Mouse (Mus musculus) heart, adult 9 months (tissue): ENCODE measurements around the gene Tcta.

Experiments used
- DNase-seq, 2 experiments: peaks; one replicate each; pipeline ENCODE4 v3.0.0; 2022; ENCODE audit warnings: low spot score in 2 of 2

The Tcta gene

DNA sequence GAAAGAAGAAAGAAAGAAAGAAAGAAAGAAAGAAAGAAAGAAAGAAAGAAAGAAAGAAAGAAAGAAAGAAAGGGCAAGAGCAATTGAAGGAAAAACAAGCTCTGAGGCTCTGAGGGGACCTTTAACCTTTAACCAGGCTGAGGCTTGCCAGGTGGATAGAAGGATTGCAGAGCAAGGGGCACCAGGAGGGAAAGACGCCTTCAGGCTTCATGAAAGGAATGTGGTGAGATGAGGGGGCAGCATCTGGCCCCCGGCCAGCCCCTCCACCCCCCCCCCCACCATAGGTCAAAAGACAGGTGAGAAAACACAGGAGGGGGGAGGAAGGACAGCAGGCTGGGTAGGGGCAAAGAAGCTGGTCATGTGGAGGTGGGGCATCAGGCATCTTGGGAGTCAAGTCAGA is 34.0 kb downstream of the Tcta start:
- no peak for DNase-seq

- DNase-seq: peak in 1 of 2 experiments; percentile 20
These were observed 37.3 kb downstream of the Tcta start for GRCm38 (mm10) chr9:108268701-108269100.

DNA sequence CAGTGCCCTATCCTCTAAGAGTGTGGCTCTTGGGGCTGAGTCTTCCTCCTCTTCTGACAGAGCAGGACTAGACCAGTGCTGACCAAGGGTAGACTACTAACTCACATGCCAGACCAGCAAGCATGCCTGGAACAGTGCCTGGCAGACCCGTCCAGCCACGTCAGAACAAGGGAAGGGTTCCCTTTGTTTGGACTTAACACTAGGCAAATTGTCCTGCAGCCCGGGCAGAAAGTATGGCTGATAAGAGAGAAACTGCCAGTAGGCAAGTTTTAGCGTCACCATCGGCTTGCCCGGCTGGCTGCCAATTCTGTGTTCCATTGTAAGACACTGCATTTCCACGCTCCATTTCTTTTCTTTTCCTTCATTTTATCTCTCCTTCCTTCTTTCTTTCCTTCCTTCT is 38.3 kb downstream of the Tcta start:
- DNase-seq: peak; percentile 69 to 77

- DNase-seq: no peak
These were observed 39.6 kb downstream of the Tcta start for GRCm38 (mm10) chr9:108266261-108266935.

DNA sequence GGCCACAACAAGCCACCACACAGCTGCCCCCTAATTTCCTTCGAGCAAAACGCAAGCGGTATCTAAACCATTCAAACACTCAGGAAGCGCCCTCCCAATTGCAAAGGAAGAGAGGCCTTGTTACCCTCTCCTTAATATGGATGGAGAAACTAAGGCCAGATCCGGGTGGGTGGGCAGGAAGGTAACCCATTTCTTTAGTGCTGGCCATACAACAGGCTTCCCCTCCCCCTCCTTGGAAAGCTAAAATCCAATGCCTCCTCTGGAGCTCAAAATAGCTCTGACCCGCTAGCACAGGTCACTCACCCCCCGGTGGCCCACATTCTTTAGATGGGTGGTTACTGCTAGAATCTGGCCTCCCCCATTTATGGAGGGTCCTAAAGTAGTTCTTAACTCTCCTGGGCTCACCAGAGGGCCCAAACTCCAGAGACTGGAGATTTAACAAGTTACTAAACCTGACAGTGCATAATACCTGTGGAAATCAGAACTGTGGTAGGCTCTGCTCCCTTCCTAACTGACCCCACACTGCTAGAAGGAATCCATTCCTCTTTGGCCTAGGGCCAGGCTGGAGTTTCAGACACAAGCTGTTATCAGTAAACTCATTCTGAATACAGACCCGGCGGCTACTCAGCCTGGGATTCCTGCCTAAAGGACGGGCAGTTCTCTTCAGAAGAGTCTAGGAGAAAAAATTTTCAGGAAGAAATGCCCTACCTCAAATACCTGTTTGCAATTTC is 41.6 kb downstream of the Tcta start:
- peak; percentile 54 to 77 for DNase-seq

- peak; percentile 96 to 98 for DNase-seq
These were observed 42.2 kb downstream of the Tcta start, which contains the start of gene Dag1 for GRCm38 (mm10) chr9:108263690-108264190. Gene Dag1, minus strand, starts transcription at chr9:108263958.

GRCm38 (mm10) chr9:108263131-108263681 is 42.8 kb downstream of the Tcta start:
- DNase-seq: no peak

DNA sequence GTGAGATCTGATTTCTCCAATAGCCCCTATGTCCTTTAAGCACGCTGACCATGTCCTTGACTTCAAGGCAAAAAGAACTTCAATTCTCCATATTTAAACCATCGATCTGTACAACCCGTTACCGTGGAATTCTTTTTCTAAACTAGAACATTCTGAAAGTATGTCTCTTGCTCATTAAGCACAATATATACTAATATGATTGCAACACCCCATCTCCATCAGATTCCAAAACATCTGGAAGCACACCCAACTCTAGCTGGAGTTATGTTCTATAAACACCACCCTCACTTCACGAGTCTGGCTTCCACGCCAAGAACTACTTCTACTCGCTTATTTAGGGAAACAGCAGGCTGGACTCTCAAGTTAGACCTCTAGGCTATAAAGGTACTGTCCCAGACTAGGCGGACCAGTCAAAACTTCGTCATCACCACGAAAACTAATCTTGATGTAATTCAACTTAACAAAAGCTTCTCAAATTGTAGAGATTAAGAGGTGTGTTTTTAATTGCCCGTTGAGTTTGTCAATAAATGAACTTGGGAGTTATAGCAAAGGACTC is 43.4 kb downstream of the Tcta start:
- peak; percentile 53 to 65 for DNase-seq

DNA sequence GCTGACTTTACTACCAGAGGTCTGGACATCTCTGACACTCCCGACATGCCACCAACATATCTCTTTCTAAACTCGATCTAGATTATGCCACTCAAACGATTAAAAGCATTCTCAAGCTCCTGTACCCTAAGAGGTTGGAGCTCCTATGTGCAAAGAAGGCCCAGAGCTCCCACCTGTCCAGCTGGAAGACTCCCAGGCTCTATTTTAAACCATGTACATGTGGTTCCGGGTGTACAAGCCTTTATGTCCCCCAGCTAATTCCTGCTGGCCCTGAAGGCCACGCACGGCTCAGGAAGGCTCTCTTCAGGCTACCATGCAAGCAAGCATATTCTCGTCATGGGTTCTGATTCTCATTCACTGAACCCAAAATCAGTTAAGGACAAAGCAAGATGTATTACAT is 44.1 kb downstream of the Tcta start:
- DNase-seq: peak; percentile 32 to 33

DNA sequence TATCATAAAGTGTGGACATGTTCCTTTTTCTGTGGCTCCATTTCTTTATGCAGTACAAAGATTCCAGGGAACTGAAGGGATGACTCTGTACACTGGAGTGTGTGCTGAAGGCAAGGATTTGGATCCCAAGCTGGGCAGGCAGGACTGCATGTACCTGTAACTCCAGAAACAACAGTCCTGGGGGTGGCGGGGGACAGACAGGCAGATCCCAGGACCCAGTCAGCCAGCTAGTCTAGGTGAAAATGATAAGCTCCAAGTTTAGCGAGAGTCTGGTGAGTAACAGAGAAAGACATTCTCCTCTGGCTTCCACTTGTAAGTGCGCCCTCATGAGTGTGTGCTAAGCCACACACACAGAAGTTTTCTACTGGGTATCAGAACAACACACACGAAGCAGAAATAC is 45.4 kb downstream of the Tcta start:
- no peak for DNase-seq
